Mouse (Mus musculus): ENCODE measurements around the gene Dcaf17.

GRCm38 (mm10) chr2:71019277-71019676 is 35.9 kb upstream of the Dcaf17 start:
- TF ChIP-seq POLR2A (IDR thresholded peaks at IDR 0.05; ENCODE audit: extremely low read depth, insufficient read depth, low read length) (no peak), CTCF (IDR thresholded peaks at IDR 0.05; ENCODE audit: extremely low read depth, insufficient read depth, low read length) (no peak)
